Mouse (Mus musculus): ENCODE measurements at regions not wholly inside any gene's neighbourhood (a gene's known extent, or its start where the extent isn't known, plus 50 kb on each side); places are given as distances from the start of the nearest gene placed in this dataset.
"Not testable (repeated sequence)": the region's sequence is repeated elsewhere in the genome, so short reads cannot be mapped to it uniquely, and the experiment has no call there.

- H3K27me3 ChIP-seq (ENCODE audit: control insufficient read depth, insufficient read depth, low read depth, low read length), result no peaks in the 10 kb centered on the region
- H3K27ac ChIP-seq (ENCODE audit: low read length), result no peak overlapping the region
- no peak for ATAC-seq
- no peak overlapping the region for H3K9ac ChIP-seq (ENCODE audit: low read depth, low read length)
- no peaks in the 10 kb centered on the region for H3K9me3 ChIP-seq (replicated peaks; ENCODE audit: control insufficient read depth, low read length, poor library complexity, severe bottlenecking)
- no peaks in the 10 kb centered on the region for H3K4me1 ChIP-seq (ENCODE audit: control insufficient read depth, insufficient read depth, low read length)
- H3K4me2 ChIP-seq (ENCODE audit: low read length), result no peak overlapping the region
- H3K4me3 ChIP-seq (ENCODE audit: low read depth, low read length), result no peak overlapping the region
- 85% methylated on average over 2 of the region's 2 CpGs for WGBS
- H3K36me3 ChIP-seq (ENCODE audit: control insufficient read depth, insufficient read depth, low read length), result no peaks in the 10 kb centered on the region
Observed at GRCm38 (mm10) chr3:81820304-81820703, 112.1 kb upstream of the Ctso start.

GRCm38 (mm10) chr3:81829525-81829924 is 102.9 kb upstream of the Ctso start:
- Histone ChIP-seq H3K4me2 (ENCODE audit: low read length) (no peak overlapping the region), H3K4me1 (ENCODE audit: control insufficient read depth, insufficient read depth, low read length) (peaks cover 3% of the 10 kb centered on the region; the same call in 1 of the 2 replicates), H3K9me3 (replicated peaks; ENCODE audit: control insufficient read depth, low read length, poor library complexity, severe bottlenecking) (no peaks in the 10 kb centered on the region), H3K9ac (ENCODE audit: low read depth, low read length) (no peak overlapping the region), H3K27ac (ENCODE audit: low read length) (peak overlapping the region; percentile 83), H3K36me3 (ENCODE audit: control insufficient read depth, insufficient read depth, low read length) (no peaks in the 10 kb centered on the region), H3K27me3 (ENCODE audit: control insufficient read depth, insufficient read depth, low read depth, low read length) (no peaks in the 10 kb centered on the region), H3K4me3 (ENCODE audit: low read depth, low read length) (no peak overlapping the region)
- peak; percentile 62 for ATAC-seq
- WGBS, result 100% methylated on average over 2 of the region's 2 CpGs

- peak overlapping the region; percentile 83 for H3K27ac ChIP-seq (ENCODE audit: low read length)
- H3K4me3 ChIP-seq (ENCODE audit: low read depth, low read length), result no peak overlapping the region
- H3K9ac ChIP-seq (ENCODE audit: low read depth, low read length), result no peak overlapping the region
- no peak overlapping the region for H3K4me2 ChIP-seq (ENCODE audit: low read length)
- no peaks in the 10 kb centered on the region for H3K9me3 ChIP-seq (replicated peaks; ENCODE audit: control insufficient read depth, low read length, poor library complexity, severe bottlenecking)
- no peaks in the 10 kb centered on the region for H3K27me3 ChIP-seq (ENCODE audit: control insufficient read depth, insufficient read depth, low read depth, low read length)
- ATAC-seq, result peak; percentile 98
- H3K4me1 ChIP-seq (ENCODE audit: control insufficient read depth, insufficient read depth, low read length), result peaks cover 3% of the 10 kb centered on the region; the same call in 1 of the 2 replicates
- no peaks in the 10 kb centered on the region for H3K36me3 ChIP-seq (ENCODE audit: control insufficient read depth, insufficient read depth, low read length)
Observed at GRCm38 (mm10) chr3:81829966-81830599, 102.3 kb upstream of the Ctso start.

GRCm38 (mm10) chr3:81835380-81836157 is 96.8 kb upstream of the Ctso start:
- peaks cover 6% of the 10 kb centered on the region for H3K4me1 ChIP-seq (ENCODE audit: control insufficient read depth, insufficient read depth, low read length)
- H3K27ac ChIP-seq (ENCODE audit: low read length), result no peak overlapping the region
- no peaks in the 10 kb centered on the region for H3K9me3 ChIP-seq (replicated peaks; ENCODE audit: control insufficient read depth, low read length, poor library complexity, severe bottlenecking)
- no peaks in the 10 kb centered on the region for H3K36me3 ChIP-seq (ENCODE audit: control insufficient read depth, insufficient read depth, low read length)
- WGBS, result 12% methylated on average over 11 of the region's 11 CpGs
- H3K27me3 ChIP-seq (ENCODE audit: control insufficient read depth, insufficient read depth, low read depth, low read length), result no peaks in the 10 kb centered on the region
- H3K4me2 ChIP-seq (ENCODE audit: low read length), result peak overlapping the region; percentile 12; the same call in 1 of the 2 replicates
- no peak overlapping the region for H3K9ac ChIP-seq (ENCODE audit: low read depth, low read length)
- 0 out of 2 replicates have a peak, but pooled peaks have one; percentile 28 for ATAC-seq
- no peak overlapping the region for H3K4me3 ChIP-seq (ENCODE audit: low read depth, low read length)

GRCm38 (mm10) chr3:81836478-81836877 is 95.9 kb upstream of the Ctso start:
- Histone ChIP-seq H3K4me2 (ENCODE audit: low read length) (no peak overlapping the region), H3K27me3 (ENCODE audit: control insufficient read depth, insufficient read depth, low read depth, low read length) (no peaks in the 10 kb centered on the region), H3K4me3 (ENCODE audit: low read depth, low read length) (no peak overlapping the region), H3K9me3 (replicated peaks; ENCODE audit: control insufficient read depth, low read length, poor library complexity, severe bottlenecking) (no peaks in the 10 kb centered on the region), H3K27ac (ENCODE audit: low read length) (no peak overlapping the region), H3K36me3 (ENCODE audit: control insufficient read depth, insufficient read depth, low read length) (no peaks in the 10 kb centered on the region), H3K4me1 (ENCODE audit: control insufficient read depth, insufficient read depth, low read length) (peaks cover 6% of the 10 kb centered on the region), H3K9ac (ENCODE audit: low read depth, low read length) (no peak overlapping the region)
- WGBS, result 86% methylated on average over 7 of the region's 7 CpGs
- ATAC-seq, result no peak

GRCm38 (mm10) chr3:81838121-81838520 is 94.3 kb upstream of the Ctso start:
- WGBS, result 90% methylated on average over 9 of the region's 9 CpGs
- H3K36me3 ChIP-seq (ENCODE audit: control insufficient read depth, insufficient read depth, low read length); H3K9ac ChIP-seq (ENCODE audit: low read depth, low read length); H3K4me2 ChIP-seq (ENCODE audit: low read length); H3K27me3 ChIP-seq (ENCODE audit: control insufficient read depth, insufficient read depth, low read depth, low read length); H3K9me3 ChIP-seq (replicated peaks; ENCODE audit: control insufficient read depth, low read length, poor library complexity, severe bottlenecking); ATAC-seq; H3K4me1 ChIP-seq (ENCODE audit: control insufficient read depth, insufficient read depth, low read length); H3K27ac ChIP-seq (ENCODE audit: low read length); H3K4me3 ChIP-seq (ENCODE audit: low read depth, low read length): not testable (repeated sequence)

GRCm38 (mm10) chr3:81864487-81864886 is 67.9 kb upstream of the Ctso start:
- Histone ChIP-seq H3K4me2 (ENCODE audit: low read length) (no peak overlapping the region), H3K27me3 (ENCODE audit: control insufficient read depth, insufficient read depth, low read depth, low read length) (no peaks in the 10 kb centered on the region), H3K36me3 (ENCODE audit: control insufficient read depth, insufficient read depth, low read length) (no peaks in the 10 kb centered on the region), H3K4me1 (ENCODE audit: control insufficient read depth, insufficient read depth, low read length) (no peaks in the 10 kb centered on the region), H3K4me3 (ENCODE audit: low read depth, low read length) (no peak overlapping the region), H3K9ac (ENCODE audit: low read depth, low read length) (no peak overlapping the region), H3K9me3 (replicated peaks; ENCODE audit: control insufficient read depth, low read length, poor library complexity, severe bottlenecking) (no peaks in the 10 kb centered on the region), H3K27ac (ENCODE audit: low read length) (no peak overlapping the region)
- no peak for ATAC-seq
- WGBS, result 94% methylated on average over 1 of the region's 1 CpGs
